Mouse (Mus musculus) 416B (cell line): ENCODE measurements at regions not wholly inside any gene's neighbourhood (a gene's known extent, or its start where the extent isn't known, plus 50 kb on each side); places are given as distances from the start of the nearest gene placed in this dataset.
A peak's percentile ranks its signal among the peaks of the same experiment; 100 is the strongest.

Source experiments
- DNase-seq: peaks from one replicate; pipeline ENCODE4 v3.0.0; 2011; ENCODE audit warnings: low read depth

- DNase-seq: peak; percentile 9
Measured at GRCm38 (mm10) chr15:54677660-54678059, 793.0 kb downstream of the Gm7489 start.
